Mouse (Mus musculus): ENCODE measurements around the gene Stat3. TPM values are rescaled to one million over a fixed set of nuclear protein-coding genes. Genes with fewer than 3 reads are reported as not detected.
A peak's percentile ranks its signal among the peaks of the same experiment; 100 is the strongest.

Stat3 gene
- polyA plus RNA-seq, 1 experiment from 2014 or later: 39.2 TPM

DNA sequence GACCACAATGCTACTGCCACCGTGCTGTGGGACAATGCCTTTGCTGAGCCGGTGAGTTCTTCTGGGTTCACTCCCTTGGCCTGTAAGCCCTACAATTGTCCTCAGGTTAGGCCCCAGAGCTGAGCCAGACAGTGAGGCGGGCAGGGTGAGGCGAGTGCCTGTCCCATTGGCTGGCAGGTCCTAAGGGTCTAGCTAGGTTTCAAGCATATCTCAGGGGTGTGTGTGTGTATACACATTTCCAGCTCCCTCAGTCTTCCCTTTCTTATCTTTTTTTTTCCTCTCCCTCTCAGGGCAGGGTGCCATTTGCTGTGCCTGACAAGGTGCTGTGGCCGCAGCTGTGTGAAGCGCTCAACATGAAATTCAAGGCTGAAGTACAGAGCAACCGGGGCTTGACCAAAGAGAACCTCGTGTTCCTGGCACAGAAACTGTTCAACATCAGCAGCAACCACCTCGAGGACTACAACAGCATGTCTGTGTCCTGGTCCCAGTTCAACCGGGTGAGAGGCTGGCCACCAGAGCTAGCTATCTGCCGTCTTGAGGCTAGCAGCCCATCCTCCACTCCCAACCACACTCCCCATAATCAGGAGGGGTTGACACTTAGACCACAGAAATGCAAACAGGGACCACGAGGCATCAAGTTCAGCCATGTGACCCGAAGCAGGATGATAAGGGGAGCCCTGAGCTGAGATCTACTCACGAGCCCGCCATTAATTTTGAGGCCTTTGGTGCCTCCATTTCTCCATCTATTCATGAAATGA lies 59.8 kb downstream of the Stat3 start:
- peaks cover 9% of the 10 kb centered on the region for H3K36me3 ChIP-seq (ENCODE audit: control insufficient read depth, insufficient read depth)
- H3K27me3 ChIP-seq (ENCODE audit: control insufficient read depth, insufficient read depth, low read depth, low read length): no peaks in the 10 kb centered on the region
- 33% methylated on average over 15 of the region's 15 CpGs for WGBS (ENCODE audit: insufficient replicate concordance)
- H3K9ac ChIP-seq (ENCODE audit: low read depth, low read length): no peak overlapping the region
- H3K4me2 ChIP-seq (ENCODE audit: low read depth, low read length): no peak overlapping the region
- no peak overlapping the region for H3K4me3 ChIP-seq (ENCODE audit: low read depth, low read length)
- no peak overlapping the region; the same call in 1 of the 2 replicates for H3K27ac ChIP-seq (ENCODE audit: low read length)
- ATAC-seq (ENCODE audit: low read depth): peak; percentile 69
- no peaks in the 10 kb centered on the region for H3K9me3 ChIP-seq (replicated peaks; ENCODE audit: control insufficient read depth, low read length)
- peaks cover 17% of the 10 kb centered on the region for H3K4me1 ChIP-seq (ENCODE audit: control insufficient read depth, low read depth, low read length)

DNA sequence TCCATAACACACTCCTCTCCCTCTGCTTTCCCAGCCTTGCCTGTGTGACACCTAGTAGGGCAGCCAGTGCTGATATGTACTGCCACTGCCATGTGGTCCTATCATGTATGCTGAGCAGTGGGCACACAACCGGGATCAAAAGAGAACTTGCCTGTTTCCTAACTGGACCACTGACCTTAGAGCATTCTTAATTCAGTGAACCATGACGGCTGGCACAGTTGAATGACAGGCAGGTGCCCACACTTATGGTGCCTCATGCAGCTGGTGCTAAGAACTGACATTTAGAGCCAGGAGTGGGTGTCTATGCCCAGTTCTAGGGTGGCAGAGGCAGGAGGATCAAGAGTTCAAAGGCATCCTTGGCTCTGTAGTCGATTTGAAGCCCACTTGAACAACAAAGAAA lies 63.6 kb downstream of the Stat3 start:
- 75% methylated on average over 3 of the region's 3 CpGs for WGBS (ENCODE audit: insufficient replicate concordance)
- no peak overlapping the region for H3K4me3 ChIP-seq (ENCODE audit: low read depth, low read length)
- no peak overlapping the region for H3K27ac ChIP-seq (ENCODE audit: low read length)
- peaks cover 9% of the 10 kb centered on the region for H3K36me3 ChIP-seq (ENCODE audit: control insufficient read depth, insufficient read depth)
- H3K9me3 ChIP-seq (replicated peaks; ENCODE audit: control insufficient read depth, low read length): no peaks in the 10 kb centered on the region
- H3K27me3 ChIP-seq (ENCODE audit: control insufficient read depth, insufficient read depth, low read depth, low read length): no peaks in the 10 kb centered on the region
- H3K4me1 ChIP-seq (ENCODE audit: control insufficient read depth, low read depth, low read length): peaks cover 14% of the 10 kb centered on the region
- no peak overlapping the region for H3K4me2 ChIP-seq (ENCODE audit: low read depth, low read length)
- ATAC-seq (ENCODE audit: low read depth): no peak
- no peak overlapping the region for H3K9ac ChIP-seq (ENCODE audit: low read depth, low read length)

DNA sequence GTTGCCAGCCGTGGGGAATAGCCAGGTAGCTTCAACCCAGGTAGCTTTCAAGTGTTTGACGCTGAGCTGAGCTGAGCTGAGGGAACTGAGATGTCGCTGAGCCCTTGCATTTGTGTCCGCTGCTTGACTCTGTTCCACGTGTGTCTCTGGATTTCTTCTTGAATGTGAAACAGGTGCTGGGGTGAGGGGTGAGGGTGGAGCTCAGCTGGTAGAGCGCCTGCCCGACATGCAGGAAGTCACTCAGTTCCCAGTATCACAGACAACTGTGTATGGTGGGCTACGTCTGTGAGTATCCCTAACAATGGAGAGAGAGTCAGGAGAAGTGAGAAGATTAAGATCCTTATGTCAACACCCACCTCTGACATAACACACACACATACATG lies 68.4 kb downstream of the Stat3 start:
- Histone ChIP-seq H3K27ac (ENCODE audit: low read length) (no peak overlapping the region), H3K36me3 (ENCODE audit: control insufficient read depth, insufficient read depth) (no peaks in the 10 kb centered on the region; the same call in 1 of the 2 replicates), H3K4me1 (ENCODE audit: control insufficient read depth, low read depth, low read length) (no peaks in the 10 kb centered on the region), H3K9me3 (replicated peaks; ENCODE audit: control insufficient read depth, low read length) (no peaks in the 10 kb centered on the region), H3K27me3 (ENCODE audit: control insufficient read depth, insufficient read depth, low read depth, low read length) (no peaks in the 10 kb centered on the region), H3K9ac (ENCODE audit: low read depth, low read length) (no peak overlapping the region), H3K4me3 (ENCODE audit: low read depth, low read length) (no peak overlapping the region), H3K4me2 (ENCODE audit: low read depth, low read length) (no peak overlapping the region)
- no peak for ATAC-seq (ENCODE audit: low read depth)
- 74% methylated on average over 8 of the region's 8 CpGs for WGBS (ENCODE audit: insufficient replicate concordance)

DNA sequence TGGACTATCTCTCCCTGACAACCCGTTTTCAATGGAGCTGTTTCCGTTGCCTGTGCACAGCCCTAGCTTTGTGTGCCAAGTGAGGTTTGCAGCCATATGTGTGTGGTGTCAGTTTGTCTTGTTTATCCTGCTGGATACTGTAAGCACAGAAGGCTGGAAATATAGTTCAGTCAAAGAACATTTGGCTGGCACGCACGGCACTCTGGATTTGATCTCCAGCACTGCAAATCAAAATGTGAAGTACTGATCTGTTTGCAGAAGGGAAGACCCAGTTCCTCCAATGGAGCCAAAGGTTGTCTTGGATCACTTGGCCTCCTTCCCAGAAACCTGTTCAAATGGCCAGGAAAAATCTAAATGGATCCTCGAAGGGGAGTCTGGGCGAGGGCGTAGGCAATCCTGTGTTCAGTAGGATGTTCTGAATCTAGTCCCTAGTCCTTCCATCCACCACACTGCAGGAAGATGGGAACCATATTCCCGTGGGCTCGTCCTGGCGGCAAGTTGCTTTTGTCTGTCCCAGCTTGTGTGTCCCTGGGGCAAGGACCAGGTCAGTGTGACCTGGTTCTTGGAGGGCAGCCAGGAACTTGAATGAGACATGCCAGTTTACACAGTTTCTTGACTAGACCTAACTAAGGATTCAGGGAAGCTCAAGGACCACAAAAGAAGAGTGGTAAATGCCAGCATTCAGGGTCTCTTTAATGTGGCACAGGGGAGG lies 68.9 kb downstream of the Stat3 start:
- Histone ChIP-seq H3K4me1 (ENCODE audit: control insufficient read depth, low read depth, low read length) (no peaks in the 10 kb centered on the region), H3K36me3 (ENCODE audit: control insufficient read depth, insufficient read depth) (no peaks in the 10 kb centered on the region), H3K4me2 (ENCODE audit: low read depth, low read length) (no peak overlapping the region), H3K27me3 (ENCODE audit: control insufficient read depth, insufficient read depth, low read depth, low read length) (no peaks in the 10 kb centered on the region), H3K9me3 (replicated peaks; ENCODE audit: control insufficient read depth, low read length) (no peaks in the 10 kb centered on the region), H3K9ac (ENCODE audit: low read depth, low read length) (no peak overlapping the region), H3K4me3 (ENCODE audit: low read depth, low read length) (no peak overlapping the region), H3K27ac (ENCODE audit: low read length) (no peak overlapping the region)
- ATAC-seq (ENCODE audit: low read depth): no peak; the same call in 1 of the 2 replicates
- 78% methylated on average over 10 of the region's 10 CpGs for WGBS (ENCODE audit: insufficient replicate concordance)

DNA sequence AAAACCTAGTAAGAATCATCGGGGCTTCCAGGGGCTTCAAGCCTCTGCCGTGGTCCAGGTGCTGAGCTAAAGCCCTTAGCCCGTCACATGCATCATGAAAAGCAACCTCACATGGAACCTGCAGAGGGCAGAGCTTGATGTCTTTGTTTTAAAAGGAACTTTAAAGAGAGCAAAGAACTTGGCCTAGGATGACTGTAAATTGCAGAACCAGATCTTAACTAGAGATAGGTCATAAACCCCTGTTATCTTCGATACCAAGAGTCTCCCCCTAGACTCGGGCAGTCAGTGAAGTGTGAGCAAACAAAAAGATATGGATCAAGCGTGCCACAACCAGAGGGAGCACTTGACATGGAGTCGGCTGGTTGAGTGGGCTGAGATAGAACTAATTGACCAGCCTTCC lies 73.7 kb downstream of the Stat3 start:
- 43% methylated on average over 7 of the region's 7 CpGs for WGBS (ENCODE audit: insufficient replicate concordance)
- no peaks in the 10 kb centered on the region for H3K36me3 ChIP-seq (ENCODE audit: control insufficient read depth, insufficient read depth)
- H3K9ac ChIP-seq (ENCODE audit: low read depth, low read length): no peak overlapping the region
- H3K4me2 ChIP-seq (ENCODE audit: low read depth, low read length): no peak overlapping the region
- peaks cover 14% of the 10 kb centered on the region for H3K4me1 ChIP-seq (ENCODE audit: control insufficient read depth, low read depth, low read length)
- H3K4me3 ChIP-seq (ENCODE audit: low read depth, low read length): no peak overlapping the region
- H3K9me3 ChIP-seq (replicated peaks; ENCODE audit: control insufficient read depth, low read length): no peaks in the 10 kb centered on the region
- H3K27me3 ChIP-seq (ENCODE audit: control insufficient read depth, insufficient read depth, low read depth, low read length): no peaks in the 10 kb centered on the region
- no peak overlapping the region for H3K27ac ChIP-seq (ENCODE audit: low read length)
- ATAC-seq (ENCODE audit: low read depth): no peak

DNA sequence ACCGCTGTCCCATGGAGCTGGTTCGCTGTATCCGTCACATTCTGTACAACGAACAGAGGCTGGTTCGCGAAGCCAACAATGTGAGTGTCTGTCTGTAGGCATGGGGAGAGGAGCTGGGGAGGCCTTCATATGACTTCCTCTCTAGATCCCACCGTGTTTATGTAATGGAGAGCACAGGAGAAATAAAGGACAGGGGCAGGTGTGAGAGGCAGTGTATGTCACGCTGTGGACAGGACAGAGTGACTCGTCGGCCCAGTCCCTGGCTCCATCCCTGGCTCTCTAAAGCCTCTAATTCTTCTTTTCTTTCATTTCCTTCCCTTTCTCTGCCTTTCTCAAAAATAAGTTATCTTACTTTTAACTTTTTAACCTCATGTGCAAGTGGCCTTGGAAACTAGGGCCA lies 76.2 kb downstream of the Stat3 start:
- 85% methylated on average over 10 of the region's 10 CpGs for WGBS (ENCODE audit: insufficient replicate concordance)
- H3K4me3 ChIP-seq (ENCODE audit: low read depth, low read length): no peak overlapping the region
- ATAC-seq (ENCODE audit: low read depth): no peak
- peaks cover 22% of the 10 kb centered on the region for H3K4me1 ChIP-seq (ENCODE audit: control insufficient read depth, low read depth, low read length)
- no peaks in the 10 kb centered on the region for H3K9me3 ChIP-seq (replicated peaks; ENCODE audit: control insufficient read depth, low read length)
- no peak overlapping the region for H3K9ac ChIP-seq (ENCODE audit: low read depth, low read length)
- no peaks in the 10 kb centered on the region for H3K27me3 ChIP-seq (ENCODE audit: control insufficient read depth, insufficient read depth, low read depth, low read length)
- H3K4me2 ChIP-seq (ENCODE audit: low read depth, low read length): no peak overlapping the region
- H3K27ac ChIP-seq (ENCODE audit: low read length): no peak overlapping the region
- no peaks in the 10 kb centered on the region for H3K36me3 ChIP-seq (ENCODE audit: control insufficient read depth, insufficient read depth)

DNA sequence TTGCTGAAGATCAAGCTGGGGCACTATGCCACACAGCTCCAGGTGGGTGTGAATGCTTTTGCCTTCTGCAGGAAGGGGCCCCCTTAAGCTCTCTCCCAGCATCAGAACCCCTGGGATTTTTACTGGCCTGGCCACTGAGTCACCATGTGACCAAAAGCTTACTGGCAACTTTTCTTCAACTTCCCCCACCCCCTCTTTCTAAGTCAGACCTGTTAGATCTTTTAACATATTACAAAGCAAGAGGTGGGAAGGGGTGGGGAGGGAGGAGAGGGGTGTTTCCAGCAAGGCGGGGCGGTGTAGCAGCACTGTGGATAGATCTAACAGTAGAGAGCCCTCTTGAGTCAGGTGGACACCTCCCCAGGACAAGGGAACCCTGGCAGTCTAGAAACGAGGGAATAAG lies 77.5 kb downstream of the Stat3 start:
- no peaks in the 10 kb centered on the region for H3K9me3 ChIP-seq (replicated peaks; ENCODE audit: control insufficient read depth, low read length)
- no peak overlapping the region for H3K9ac ChIP-seq (ENCODE audit: low read depth, low read length)
- H3K36me3 ChIP-seq (ENCODE audit: control insufficient read depth, insufficient read depth): no peaks in the 10 kb centered on the region
- 37% methylated on average over 3 of the region's 3 CpGs for WGBS (ENCODE audit: insufficient replicate concordance)
- H3K27ac ChIP-seq (ENCODE audit: low read length): no peak overlapping the region
- no peak overlapping the region for H3K4me3 ChIP-seq (ENCODE audit: low read depth, low read length)
- no peaks in the 10 kb centered on the region; the same call in 1 of the 2 replicates for H3K27me3 ChIP-seq (ENCODE audit: control insufficient read depth, insufficient read depth, low read depth, low read length)
- no peak overlapping the region for H3K4me2 ChIP-seq (ENCODE audit: low read depth, low read length)
- peaks cover 22% of the 10 kb centered on the region for H3K4me1 ChIP-seq (ENCODE audit: control insufficient read depth, low read depth, low read length)
- no peak for ATAC-seq (ENCODE audit: low read depth)

DNA sequence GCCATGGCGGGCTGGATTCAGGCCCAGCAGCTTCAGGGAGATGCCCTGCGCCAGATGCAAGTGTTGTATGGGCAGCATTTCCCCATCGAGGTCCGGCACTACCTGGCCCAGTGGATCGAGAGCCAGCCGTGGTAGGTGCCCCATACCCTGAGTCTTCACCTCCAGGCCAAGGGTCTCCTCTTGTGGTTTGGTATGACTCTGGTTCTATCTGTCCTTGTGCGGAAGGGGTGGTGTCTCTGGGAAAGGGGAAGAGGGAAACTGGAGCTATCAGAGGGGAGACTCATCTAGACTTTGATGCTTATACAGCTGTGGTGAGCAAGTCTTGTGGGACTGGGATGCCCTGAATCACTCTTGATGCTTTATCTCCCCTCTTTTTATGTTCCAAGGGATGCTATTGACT lies 78.0 kb downstream of the Stat3 start:
- Histone ChIP-seq H3K4me1 (ENCODE audit: control insufficient read depth, low read depth, low read length) (peaks cover 22% of the 10 kb centered on the region), H3K36me3 (ENCODE audit: control insufficient read depth, insufficient read depth) (no peaks in the 10 kb centered on the region), H3K9me3 (replicated peaks; ENCODE audit: control insufficient read depth, low read length) (no peaks in the 10 kb centered on the region), H3K27ac (ENCODE audit: low read length) (no peak overlapping the region), H3K4me3 (ENCODE audit: low read depth, low read length) (peak overlapping the region; percentile 68), H3K27me3 (ENCODE audit: control insufficient read depth, insufficient read depth, low read depth, low read length) (no peaks in the 10 kb centered on the region; the same call in 1 of the 2 replicates), H3K4me2 (ENCODE audit: low read depth, low read length) (peak overlapping the region; percentile 91), H3K9ac (ENCODE audit: low read depth, low read length) (peak overlapping the region; percentile 66; the same call in 1 of the 2 replicates)
- ATAC-seq (ENCODE audit: low read depth): no peak
- 26% methylated on average over 7 of the region's 7 CpGs for WGBS (ENCODE audit: insufficient replicate concordance)
